Mouse (Mus musculus) intestine, embryonic 16.5 days (tissue): Measurements from ENCODE around the gene Olfr142. TPM values are rescaled to one million over a fixed set of nuclear protein-coding genes. Genes with fewer than 3 reads are reported as not detected.
"Not testable (repeated sequence)": the region's sequence is repeated elsewhere in the genome, so short reads cannot be mapped to it uniquely, and the experiment has no call there.

ENCODE experiments used
- ATAC-seq: fragments of 200-750 bp; cut with Nextera tagmentation; 2 replicates; pipeline ENCODE4 v1.8.0; 2017; ENCODE audit warnings: moderate TSS enrichment, moderate library complexity
- H3K27ac ChIP-seq: fragments of 300-500 bp; sonication (generic); 2 replicates; pipeline ENCODE4 v1.5.1; 2014; ENCODE audit warnings: mild to moderate bottlenecking, low read length
- H3K27me3 ChIP-seq: fragments of 300-500 bp; sonication (generic); replicated peaks from 2 replicates; pipeline ENCODE4 v1.6.1; 2014; ENCODE audit warnings: low read length, control low read depth, mixed read lengths; ENCODE audit not compliant: control insufficient read depth, insufficient read depth
- H3K36me3 ChIP-seq: fragments of 300-500 bp; sonication (generic); 2 replicates; pipeline ENCODE4 v1.6.1; 2014; ENCODE audit warnings: low read length, control low read depth; ENCODE audit not compliant: control insufficient read depth, insufficient read depth
- H3K4me1 ChIP-seq: fragments of 300-500 bp; sonication (generic); 2 replicates; pipeline ENCODE4 v1.6.1; 2014; ENCODE audit warnings: low read length, control low read depth, mixed read lengths; ENCODE audit not compliant: control insufficient read depth, insufficient read depth
- H3K4me2 ChIP-seq: fragments of 300-500 bp; sonication (generic); 2 replicates; pipeline ENCODE4 v1.6.1; 2014; ENCODE audit warnings: low read depth, low read length, control low read depth
- H3K4me3 ChIP-seq: fragments of 300-500 bp; sonication (generic); 2 replicates; pipeline ENCODE4 v1.5.1; 2014; ENCODE audit warnings: mild to moderate bottlenecking, low read length
- H3K9ac ChIP-seq: fragments of 300-500 bp; sonication (generic); 2 replicates; pipeline ENCODE4 v1.6.1; 2014; ENCODE audit warnings: low read depth, low read length
- H3K9me3 ChIP-seq: fragments of 300-500 bp; sonication (generic); 2 replicates; pipeline ENCODE4 v1.6.1; 2016; ENCODE audit warnings: low read length, control low read depth; ENCODE audit not compliant: control insufficient read depth
- WGBS: fragments of 180-500 bp; shearing (Covaris S2); extraction: QIAGEN DNeasy Blood & Tissue Kit; methylation state at CpG from one replicate; pipeline ENCODE4 v1.1.7; 2014; 5-methylcytosine and 5-hydroxymethylcytosine counted together
- polyA plus RNA-seq: library from polyadenylated mRNA; unstranded; fragments of >200 nt; fragmentation: Nextera tagmentation; extraction: Ambion mirVana; gene quantifications from 2 replicates; pipeline ENCODE4 v1.2.1, GENCODE M21; 2015

The Olfr142 gene
- polyA plus RNA-seq, result not detected in 2 replicates

DNA sequence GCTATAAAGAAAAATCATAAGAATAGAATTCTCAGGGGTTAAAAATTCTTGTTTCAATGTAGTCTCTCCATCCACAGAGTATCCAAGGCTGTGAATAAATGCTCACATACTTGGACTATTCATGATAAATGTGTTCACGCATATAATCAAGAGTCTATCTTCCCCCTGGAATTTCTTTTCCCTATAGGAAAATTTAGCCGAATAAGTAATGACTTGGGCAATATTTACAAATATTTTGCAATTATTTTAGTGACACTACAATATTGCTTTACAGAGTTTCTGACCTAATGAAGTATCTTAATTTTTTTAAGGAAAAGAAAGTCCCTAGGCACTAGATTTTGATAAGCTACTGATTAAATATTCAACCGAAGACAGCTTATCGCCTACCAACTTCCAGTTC is at the start of gene Olfr142:
Gene Olfr142, minus strand, starts transcription at position 101 of the 400 bp plus-strand sequence.
- no peak for ATAC-seq
- Histone ChIP-seq H3K27ac (no peak within 1 kb of the TSS), H3K9ac (no peak within 1 kb of the TSS), H3K4me2 (no peak within 1 kb of the TSS), H3K4me3 (no peak within 1 kb of the TSS), H3K36me3 (no peaks in the 10 kb centered on the region), H3K27me3 (no peaks in the 10 kb centered on the region), H3K4me1 (no peaks in the 10 kb centered on the region), H3K9me3 (no peaks in the 10 kb centered on the region)
- 89% methylated on average over 4 of the region's 4 CpGs for WGBS

DNA sequence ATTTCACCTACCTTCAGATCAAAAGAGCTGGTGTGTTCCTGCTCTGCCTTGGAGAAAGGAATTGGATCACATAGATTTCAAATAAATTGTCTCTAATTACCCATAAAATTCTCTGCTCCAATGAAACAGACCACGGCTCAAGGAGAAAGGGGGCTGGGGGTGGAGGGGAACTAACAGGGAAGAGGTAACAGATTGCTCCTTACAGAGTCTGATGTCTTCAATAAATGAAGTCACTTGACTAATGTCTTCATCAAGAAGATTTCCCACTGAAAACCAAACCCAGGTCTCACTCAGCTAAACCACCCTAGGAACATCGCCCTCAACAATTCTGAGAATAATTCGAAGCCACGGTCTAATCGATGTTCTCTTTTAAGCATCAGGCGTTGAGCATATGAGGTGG is 35.3 kb upstream of the Olfr142 start, which contains the start of gene Olfr1272:
Gene Olfr1272, minus strand, starts transcription at position 101 of the 400 bp plus-strand sequence.
- H3K4me3 ChIP-seq, result no peak within 1 kb of the TSS
- no peaks in the 10 kb centered on the region for H3K9me3 ChIP-seq
- H3K27ac ChIP-seq, result no peak within 1 kb of the TSS
- H3K4me1 ChIP-seq, result no peaks in the 10 kb centered on the region
- H3K9ac ChIP-seq, result no peak within 1 kb of the TSS
- no peak within 1 kb of the TSS for H3K4me2 ChIP-seq
- 89% methylated on average over 6 of the region's 6 CpGs for WGBS
- no peaks in the 10 kb centered on the region for H3K27me3 ChIP-seq
- no peak for ATAC-seq
- H3K36me3 ChIP-seq, result no peaks in the 10 kb centered on the region

DNA sequence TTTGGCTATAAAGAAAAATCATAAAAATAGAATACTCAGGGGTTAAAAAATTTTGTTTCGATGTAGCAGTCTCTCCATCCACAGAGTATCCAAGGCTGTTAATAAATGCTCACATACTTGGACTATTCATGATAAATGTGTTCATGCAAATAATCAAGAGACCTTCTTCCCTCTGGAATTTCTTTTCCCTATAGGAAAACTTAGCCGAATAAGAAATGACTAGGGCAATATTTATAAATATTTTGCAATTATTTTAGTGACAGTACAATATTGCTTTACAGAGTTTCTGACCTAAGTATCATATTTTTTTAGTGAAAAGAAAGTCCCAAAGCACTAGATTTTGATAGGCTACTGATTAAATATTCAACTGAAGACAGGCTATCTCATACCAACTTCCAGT is 13.5 kb upstream of the Olfr142 start, which contains the start of gene Olfr1271:
Gene Olfr1271, minus strand, starts transcription at position 101 of the 400 bp plus-strand sequence.
- no peaks in the 10 kb centered on the region for H3K4me1 ChIP-seq
- H3K4me2 ChIP-seq, result no peak within 1 kb of the TSS
- H3K36me3 ChIP-seq, result no peaks in the 10 kb centered on the region
- no peak within 1 kb of the TSS for H3K27ac ChIP-seq
- ATAC-seq, result no peak
- no peak within 1 kb of the TSS for H3K9ac ChIP-seq
- no peaks in the 10 kb centered on the region for H3K27me3 ChIP-seq
- H3K9me3 ChIP-seq, result no peaks in the 10 kb centered on the region
- no peak within 1 kb of the TSS for H3K4me3 ChIP-seq
- 87% methylated on average over 2 of the region's 2 CpGs for WGBS

DNA sequence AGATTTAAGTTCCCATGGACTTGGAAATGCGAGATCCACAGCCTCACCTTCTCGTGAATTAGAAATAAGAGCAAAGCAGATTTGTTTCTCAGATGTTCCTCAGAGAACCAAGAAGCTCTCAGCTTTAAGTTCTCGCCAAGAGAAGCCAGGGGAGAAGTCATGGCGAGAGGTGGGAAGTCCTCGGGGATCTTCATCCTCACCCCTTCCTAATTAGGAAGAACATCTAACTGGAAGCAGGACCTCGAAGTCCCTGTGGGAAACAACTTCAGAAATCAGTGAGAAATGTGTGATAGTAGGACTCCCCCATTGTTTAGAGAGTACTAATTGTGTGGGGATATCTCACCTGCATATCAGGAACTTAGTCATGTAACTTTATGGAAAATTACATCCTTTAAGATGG is 33.0 kb downstream of the Olfr142 start, which contains the start of gene Olfr1506:
Gene Olfr1506, minus strand, starts transcription at position 101 of the 400 bp plus-strand sequence.
- H3K36me3 ChIP-seq, H3K4me1 ChIP-seq, H3K27ac ChIP-seq, H3K9me3 ChIP-seq, H3K4me2 ChIP-seq, H3K9ac ChIP-seq, H3K27me3 ChIP-seq, H3K4me3 ChIP-seq, ATAC-seq: not testable (repeated sequence)
- WGBS, result no CpG with 5 or more reads among the region's 6 CpGs

Other genes starting within 250 kb of the Olfr142 start
- not detected in 2 replicates for gene Olfr1263, start 245.5 kb downstream of the Olfr142 start, polyA plus RNA-seq
- gene Olfr1264, start 232.0 kb downstream of the Olfr142 start, polyA plus RNA-seq, result not detected in 2 replicates
- not detected in 2 replicates for gene Olfr1265, start 222.3 kb downstream of the Olfr142 start, polyA plus RNA-seq
- not detected in 2 replicates for gene Olfr140, start 194.0 kb downstream of the Olfr142 start, polyA plus RNA-seq
- gene Olfr1269, start 136.2 kb downstream of the Olfr142 start, polyA plus RNA-seq, result not detected in 2 replicates
- gene Olfr32, start 115.3 kb downstream of the Olfr142 start, polyA plus RNA-seq, result not detected in 2 replicates
- not detected in 2 replicates for gene Olfr1270, start 104.5 kb downstream of the Olfr142 start, polyA plus RNA-seq
- gene Olfr1506, start 33.1 kb downstream of the Olfr142 start, polyA plus RNA-seq, result not detected in 2 replicates
- not detected in 2 replicates for gene Olfr1271, start 13.4 kb upstream of the Olfr142 start, polyA plus RNA-seq
- gene Olfr1272, start 35.2 kb upstream of the Olfr142 start, polyA plus RNA-seq, result not detected in 2 replicates
- 0.05 TPM in 1 of 2 replicates, not detected in the other for gene Gm13769, start 64.6 kb upstream of the Olfr142 start, polyA plus RNA-seq
- not detected in 2 replicates for gene Olfr1274-ps, start 141.1 kb upstream of the Olfr142 start, polyA plus RNA-seq